Comparison of ENCODE assay signal across 8 mouse cellular contexts in genomic region chr12:86767868-86768631, GRCm38 (mm10). TPM values are rescaled to one million over a fixed set of nuclear protein-coding genes. Genes with fewer than 3 reads are reported as not detected.
A peak's percentile ranks its signal among the peaks of the same experiment; 100 is the strongest.
DNase-seq lines count a peak whose midpoint lies in the region; ATAC-seq and TF ChIP-seq lines count a peak whose summit lies in the region.

No protein-coding gene starts in this region.

- H3K27ac ChIP-seq in forebrain, embryonic 10.5 days: peak overlapping the region; percentile 60
- no peak overlapping the region for H3K27ac ChIP-seq in forebrain, embryonic 16.5 days (ENCODE audit: low read length)
- H3K27ac ChIP-seq in ES-Bruce4 (ENCODE audit: insufficient read depth, low read length): peak overlapping the region; percentile 18
- H3K27ac ChIP-seq in forebrain, embryonic 13.5 days: no peak overlapping the region
- no peak overlapping the region for H3K27ac ChIP-seq in intestine, postnatal 0 days (ENCODE audit: low read depth, low read length)
- H3K27ac ChIP-seq in liver, embryonic 13.5 days: no peak overlapping the region

- peaks cover 40% of the 10 kb centered on the region for H3K4me1 ChIP-seq in forebrain, embryonic 10.5 days
- peaks cover 31% of the 10 kb centered on the region for H3K4me1 ChIP-seq in forebrain, embryonic 16.5 days (replicated peaks; ENCODE audit: control insufficient read depth, insufficient read depth, low read length)
- peaks cover 9% of the 10 kb centered on the region for H3K4me1 ChIP-seq in ES-Bruce4 (ENCODE audit: control insufficient read depth, insufficient read depth, low read length)
- H3K4me1 ChIP-seq in forebrain, embryonic 13.5 days: peaks cover 39% of the 10 kb centered on the region
- H3K4me1 ChIP-seq in intestine, postnatal 0 days (replicated peaks; ENCODE audit: control insufficient read depth, insufficient read depth, low read length): no peaks in the 10 kb centered on the region
- H3K4me1 ChIP-seq in liver, embryonic 13.5 days (replicated peaks): no peaks in the 10 kb centered on the region

- no peaks in the 10 kb centered on the region for H3K9me3 ChIP-seq in forebrain, embryonic 10.5 days
- H3K9me3 ChIP-seq in forebrain, embryonic 16.5 days (ENCODE audit: control insufficient read depth, low read length): no peaks in the 10 kb centered on the region
- H3K9me3 ChIP-seq in ES-Bruce4 (replicated peaks; ENCODE audit: control insufficient read depth, insufficient read depth, low read length, poor library complexity, severe bottlenecking): no peaks in the 10 kb centered on the region
- H3K9me3 ChIP-seq in forebrain, embryonic 13.5 days (replicated peaks): no peaks in the 10 kb centered on the region
- H3K9me3 ChIP-seq in intestine, postnatal 0 days (ENCODE audit: control insufficient read depth): no peaks in the 10 kb centered on the region
- no peaks in the 10 kb centered on the region for H3K9me3 ChIP-seq in liver, embryonic 13.5 days (replicated peaks)

- H3K4me2 ChIP-seq in forebrain, embryonic 16.5 days (ENCODE audit: low read length): no peak overlapping the region
- H3K4me2 ChIP-seq in forebrain, embryonic 13.5 days: no peak overlapping the region
- no peak overlapping the region for H3K4me2 ChIP-seq in intestine, postnatal 0 days (replicated peaks; ENCODE audit: low read depth)
- H3K4me2 ChIP-seq in liver, embryonic 13.5 days: peak overlapping the region; percentile 17; the same call in 1 of the 2 replicates

- no peak overlapping the region for H3K4me3 ChIP-seq in forebrain, embryonic 10.5 days
- no peak overlapping the region for H3K4me3 ChIP-seq in forebrain, embryonic 16.5 days (replicated peaks; ENCODE audit: low read length)
- no peak overlapping the region for H3K4me3 ChIP-seq in ES-Bruce4 (ENCODE audit: low read depth, low read length)
- no peak overlapping the region for H3K4me3 ChIP-seq in forebrain, embryonic 13.5 days
- no peak overlapping the region for H3K4me3 ChIP-seq in intestine, postnatal 0 days (ENCODE audit: low read depth, low read length)
- H3K4me3 ChIP-seq in liver, embryonic 13.5 days (replicated peaks): no peak overlapping the region

- ATAC-seq in forebrain, embryonic 16.5 days: no peak
- ATAC-seq in forebrain, embryonic 13.5 days: peak; percentile 39; the same call in 1 of the 2 replicates
- no peak for ATAC-seq in intestine, postnatal 0 days
- no peak for ATAC-seq in liver, embryonic 13.5 days (ENCODE audit: low read depth)
- ATAC-seq in neutrophil, adult 5-6 weeks (ENCODE audit: extremely low read depth, insufficient number of reproducible peaks, low FRiP score, poor library complexity, severe bottlenecking): peak; percentile 23; the same call in 1 of the 2 replicates

- peak; percentile 67 for DNase-seq in forebrain, embryonic 10.5 days (ENCODE audit: extremely low spot score, low spot score)
- DNase-seq in c-Kit-positive CD71-positive TER-119-positive erythroid progenitor cells, embryonic 14.5 days (ENCODE audit: low spot score): peak; percentile 45
- DNase-seq in liver, embryonic 13.5 days: peak; percentile 12

- TF ChIP-seq POLR2A in ES-Bruce4 (IDR thresholded peaks at IDR 0.05; ENCODE audit: insufficient read depth, low read length): no peak

- H3K9ac ChIP-seq in forebrain, embryonic 16.5 days (replicated peaks; ENCODE audit: low read depth, low read length): no peak overlapping the region
- H3K9ac ChIP-seq in ES-Bruce4 (ENCODE audit: low read depth, poor library complexity, severe bottlenecking): peak overlapping the region; percentile 42
- no peak overlapping the region for H3K9ac ChIP-seq in forebrain, embryonic 13.5 days
- no peak overlapping the region for H3K9ac ChIP-seq in intestine, postnatal 0 days (ENCODE audit: low read depth, low read length)
- no peak overlapping the region for H3K9ac ChIP-seq in liver, embryonic 13.5 days

- TF ChIP-seq CTCF in ES-Bruce4 (IDR thresholded peaks at IDR 0.05; ENCODE audit: low read depth, low read length): peak; percentile 49
- peak; percentile 85 for TF ChIP-seq CTCF in intestine, postnatal 0 days (IDR thresholded peaks at IDR 0.05; ENCODE audit: low read depth)

- WGBS in forebrain, embryonic 10.5 days: 38% methylated on average over 20 of the region's 20 CpGs
- WGBS in forebrain, embryonic 16.5 days: 33% methylated on average over 20 of the region's 20 CpGs
- 33% methylated on average over 20 of the region's 20 CpGs for WGBS in forebrain, embryonic 13.5 days
- WGBS in intestine, postnatal 0 days: 33% methylated on average over 20 of the region's 20 CpGs
- WGBS in liver, embryonic 13.5 days (ENCODE audit: insufficient replicate concordance): 36% methylated on average over 20 of the region's 20 CpGs

- 0 out of 2 replicates have a peak, but pooled peaks cover 6% of the 10 kb centered on the region for H3K27me3 ChIP-seq in forebrain, embryonic 10.5 days (ENCODE audit: poor library complexity, severe bottlenecking)
- no peaks in the 10 kb centered on the region for H3K27me3 ChIP-seq in forebrain, embryonic 16.5 days (replicated peaks; ENCODE audit: control insufficient read depth, insufficient read depth, low read length)
- no peaks in the 10 kb centered on the region for H3K27me3 ChIP-seq in ES-Bruce4 (ENCODE audit: control insufficient read depth, insufficient read depth, low read length, poor library complexity, severe bottlenecking)
- H3K27me3 ChIP-seq in forebrain, embryonic 13.5 days: no peaks in the 10 kb centered on the region
- H3K27me3 ChIP-seq in intestine, postnatal 0 days (replicated peaks; ENCODE audit: control insufficient read depth, insufficient read depth, low read length): no peaks in the 10 kb centered on the region
- H3K27me3 ChIP-seq in liver, embryonic 13.5 days: no peaks in the 10 kb centered on the region

- no peak for TF ChIP-seq EP300 in ES-Bruce4 (IDR thresholded peaks at IDR 0.05; ENCODE audit: insufficient read depth, low read depth, low read length)

- H3K36me3 ChIP-seq in forebrain, embryonic 10.5 days (replicated peaks): no peaks in the 10 kb centered on the region
- no peaks in the 10 kb centered on the region for H3K36me3 ChIP-seq in forebrain, embryonic 16.5 days (ENCODE audit: control insufficient read depth, insufficient read depth)
- no peaks in the 10 kb centered on the region for H3K36me3 ChIP-seq in ES-Bruce4 (ENCODE audit: control insufficient read depth, insufficient read depth, low read length, poor library complexity, severe bottlenecking)
- H3K36me3 ChIP-seq in forebrain, embryonic 13.5 days (ENCODE audit: poor library complexity, severe bottlenecking): no peaks in the 10 kb centered on the region
- H3K36me3 ChIP-seq in intestine, postnatal 0 days (ENCODE audit: control insufficient read depth, insufficient read depth): no peaks in the 10 kb centered on the region
- H3K36me3 ChIP-seq in liver, embryonic 13.5 days: no peaks in the 10 kb centered on the region

RNA-seq across cellular contexts. Expression of gene Lrrc74a, which starts 33.9 kb away (rescaled TPM):
- not detected in 2 replicates for polyA plus RNA-seq in forebrain, embryonic 10.5 days (2016; fragmentation: Nextera tagmentation; extraction: Ambion mirVana)
- not detected in 2 replicates for polyA plus RNA-seq in forebrain, embryonic 16.5 days (2015; fragmentation: Nextera tagmentation; extraction: Ambion mirVana)
- polyA plus RNA-seq in ES-Bruce4 (2011; ENCODE audit: insufficient read depth, insufficient read length, low read depth, missing spikeins): not detected in 2 replicates
- polyA plus RNA-seq in forebrain, embryonic 13.5 days (2015; fragmentation: Nextera tagmentation; extraction: Ambion mirVana): not detected in 2 replicates
- polyA plus RNA-seq in intestine, postnatal 0 days (2015; fragmentation: Nextera tagmentation; extraction: Ambion mirVana): not detected in 2 replicates
- polyA plus RNA-seq in liver, embryonic 13.5 days (2015; fragmentation: Nextera tagmentation; extraction: Ambion mirVana): not detected in 2 replicates
- not detected in 2 replicates for total RNA-seq in neutrophil, adult 5-6 weeks (2017)

RNA-seq across cellular contexts. Expression of gene Angel1, which starts 41.8 kb away (rescaled TPM):
- 15.2 and 15.8 TPM in 2 replicates for polyA plus RNA-seq in forebrain, embryonic 10.5 days (2016; fragmentation: Nextera tagmentation; extraction: Ambion mirVana)
- polyA plus RNA-seq in forebrain, embryonic 16.5 days (2015; fragmentation: Nextera tagmentation; extraction: Ambion mirVana): 9.2 and 10.6 TPM in 2 replicates
- 12.0 and 14.4 TPM in 2 replicates for polyA plus RNA-seq in ES-Bruce4 (2011; ENCODE audit: insufficient read depth, insufficient read length, low read depth, missing spikeins)
- 9.8 and 11.3 TPM in 2 replicates for polyA plus RNA-seq in forebrain, embryonic 13.5 days (2015; fragmentation: Nextera tagmentation; extraction: Ambion mirVana)
- polyA plus RNA-seq in intestine, postnatal 0 days (2015; fragmentation: Nextera tagmentation; extraction: Ambion mirVana): 1.6 and 2.2 TPM in 2 replicates
- polyA plus RNA-seq in liver, embryonic 13.5 days (2015; fragmentation: Nextera tagmentation; extraction: Ambion mirVana): 1.1 and 1.6 TPM in 2 replicates
- total RNA-seq in neutrophil, adult 5-6 weeks (2017): 4.1 and 7.0 TPM in 2 replicates

Comparison
In these comparisons a context has a peak if more than half of its experiments do, and no peak if none do; other contexts are left out.
1. H3K27ac ChIP-seq: peak in forebrain, embryonic 10.5 days (single experiment) and ES-Bruce4 (single experiment); none in forebrain, embryonic 16.5 days (single experiment), forebrain, embryonic 13.5 days (single experiment), intestine, postnatal 0 days (single experiment) and liver, embryonic 13.5 days (single experiment).
2. ATAC-seq: peak in forebrain, embryonic 13.5 days (single experiment) and neutrophil, adult 5-6 weeks (single experiment); none in forebrain, embryonic 16.5 days (single experiment), intestine, postnatal 0 days (single experiment) and liver, embryonic 13.5 days (single experiment).
3. DNase-seq: peak in every context shown above with its lines; median percentile 67 in forebrain, embryonic 10.5 days; 45 in c-Kit-positive CD71-positive TER-119-positive erythroid progenitor cells, embryonic 14.5 days; 12 in liver, embryonic 13.5 days.